Mouse (Mus musculus): ENCODE measurements at regions not wholly inside any gene's neighbourhood (a gene's known extent, or its start where the extent isn't known, plus 50 kb on each side); places are given as distances from the start of the nearest gene placed in this dataset.
"Not testable (repeated sequence)": the region's sequence is repeated elsewhere in the genome, so short reads cannot be mapped to it uniquely, and the experiment has no call there.

GRCm38 (mm10) chr16:50779030-50779784 lies 188.3 kb upstream of the Ccdc54 start:
- DNase-seq (ENCODE audit: low spot score in 2 of 2): no peak

DNA sequence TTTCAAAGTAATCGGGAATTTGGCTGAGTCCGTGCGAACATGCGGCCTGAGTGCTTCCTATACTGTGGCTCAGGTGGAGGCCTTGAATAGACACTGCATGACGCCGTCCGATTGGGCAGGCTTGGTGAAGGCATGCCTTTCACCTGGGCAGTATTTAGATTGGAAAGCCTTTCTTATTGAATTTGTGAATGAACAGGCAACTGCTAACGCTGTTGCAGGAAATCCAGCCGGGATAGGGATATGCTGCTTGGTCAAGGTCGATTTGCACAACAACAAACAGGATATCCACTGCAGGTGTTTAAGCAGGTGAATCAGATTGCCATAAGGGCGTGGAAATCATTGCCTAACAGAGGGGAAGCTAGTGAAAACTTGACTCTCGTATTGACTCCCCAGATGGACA lies 183.7 kb upstream of the Ccdc54 start:
- not testable (repeated sequence) for DNase-seq (ENCODE audit: low spot score in 2 of 2)

- no peak for DNase-seq (ENCODE audit: low spot score in 2 of 2)
Observed at GRCm38 (mm10) chr16:50766055-50766770, 175.3 kb upstream of the Ccdc54 start.

- DNase-seq (ENCODE audit: low spot score in 2 of 2): no peak
Observed at GRCm38 (mm10) chr16:50762096-50762495, 171.1 kb upstream of the Ccdc54 start.

DNA sequence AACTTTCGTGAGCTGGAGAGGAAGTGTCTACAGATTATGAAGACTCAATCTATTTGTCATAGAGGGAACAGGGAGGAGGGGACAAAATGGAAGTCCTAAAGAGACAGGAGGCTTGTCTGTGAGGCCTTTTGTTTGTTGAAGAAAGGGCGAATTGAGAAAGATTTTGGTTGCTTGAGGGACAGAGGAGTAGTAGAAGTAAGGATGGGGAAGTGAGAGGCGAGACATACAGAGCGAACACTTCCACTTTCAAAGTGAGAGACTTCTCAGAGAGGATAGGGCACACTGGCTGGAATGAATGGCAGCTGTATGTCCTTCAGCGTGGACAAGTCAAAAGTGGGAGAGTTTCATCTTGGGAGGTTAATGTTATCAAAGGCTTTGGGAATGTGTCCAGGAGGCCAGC lies 169.0 kb upstream of the Ccdc54 start:
- no peak for DNase-seq (ENCODE audit: low spot score in 2 of 2)

DNA sequence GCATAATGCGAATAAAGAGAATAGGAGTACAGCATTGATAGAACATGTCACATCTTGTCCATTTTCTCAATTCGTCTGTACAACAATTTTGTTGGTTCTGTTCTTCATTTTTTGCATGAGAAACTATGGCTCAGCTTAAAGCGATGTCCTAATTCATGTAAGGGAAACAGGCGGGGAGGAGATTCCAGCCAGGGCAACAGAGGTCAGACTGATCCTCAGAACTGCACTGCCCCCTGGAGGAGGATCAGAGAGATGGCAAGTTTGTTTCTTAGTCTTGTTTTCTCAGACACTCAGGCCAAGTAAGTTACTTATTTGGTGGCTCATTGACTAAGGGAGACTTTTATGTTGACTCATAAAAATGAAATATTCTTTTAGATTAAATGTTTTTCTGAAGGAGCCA lies 165.7 kb upstream of the Ccdc54 start:
- no peak for DNase-seq (ENCODE audit: low spot score in 2 of 2)

DNA sequence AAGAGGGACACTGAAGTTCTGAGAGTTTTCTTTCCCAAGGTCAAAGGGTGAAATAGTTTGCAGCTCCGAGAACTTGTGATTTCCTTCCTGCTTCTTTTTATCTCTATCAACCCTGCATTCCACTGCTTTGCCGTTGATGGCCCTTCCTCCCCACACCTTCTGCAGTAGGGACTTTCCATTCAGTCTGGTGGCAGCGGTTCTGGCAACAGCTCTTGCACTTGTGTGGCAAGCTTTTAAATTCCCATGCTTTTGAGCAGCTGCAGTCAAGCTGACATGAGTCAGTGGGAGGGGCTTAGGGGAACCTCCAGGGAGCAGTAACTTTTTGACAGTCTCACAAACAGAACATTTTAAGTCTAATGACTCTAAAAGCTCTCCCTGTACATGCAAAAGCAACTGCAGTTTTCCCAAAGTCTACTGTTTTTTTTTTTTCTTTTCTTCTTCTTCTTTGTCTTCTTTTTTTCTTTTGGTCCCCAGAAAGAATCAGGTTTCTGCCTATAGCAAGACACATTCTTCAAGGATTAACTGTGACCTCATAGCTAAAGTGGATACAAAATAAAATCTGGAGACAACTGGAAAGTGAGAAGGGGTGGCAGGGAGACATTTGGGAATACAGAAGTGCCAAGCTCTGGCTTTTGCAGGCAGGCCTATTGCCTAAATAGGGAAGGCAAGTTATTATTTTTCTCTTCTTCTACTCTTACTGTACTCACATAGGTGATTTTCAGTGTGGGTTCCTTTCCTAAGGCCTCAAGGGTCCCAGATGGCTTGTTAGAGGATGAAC lies 162.8 kb upstream of the Ccdc54 start:
- DNase-seq (ENCODE audit: low spot score in 2 of 2): no peak

GRCm38 (mm10) chr16:50753046-50753445 lies 162.1 kb upstream of the Ccdc54 start:
- DNase-seq (ENCODE audit: low spot score in 2 of 2): no peak

GRCm38 (mm10) chr16:50752277-50752600 lies 161.3 kb upstream of the Ccdc54 start:
- no peak for DNase-seq (ENCODE audit: low spot score in 2 of 2)

GRCm38 (mm10) chr16:50751495-50752276 lies 160.7 kb upstream of the Ccdc54 start:
- no peak for DNase-seq (ENCODE audit: low spot score in 2 of 2)

DNA sequence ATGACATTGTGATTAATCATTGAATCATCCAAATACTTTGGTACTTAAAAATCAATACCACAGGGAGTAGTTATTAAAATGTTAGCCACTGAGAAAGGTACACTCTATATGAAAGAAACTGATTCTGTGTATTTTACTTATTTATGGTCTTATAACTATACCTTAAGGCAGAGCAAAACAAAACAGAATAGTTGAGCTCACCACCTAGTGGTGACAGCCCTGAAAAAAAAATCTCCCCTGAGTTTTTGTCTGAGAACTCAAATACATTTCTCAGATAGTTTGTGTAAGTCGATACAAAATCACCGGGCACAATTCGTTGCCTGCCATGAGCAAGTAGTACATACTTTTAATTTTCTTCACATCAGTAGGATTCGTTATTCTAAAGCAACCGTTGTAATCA lies 156.7 kb upstream of the Ccdc54 start:
- no peak for DNase-seq (ENCODE audit: low spot score in 2 of 2)

- no peak for DNase-seq (ENCODE audit: low spot score in 2 of 2)
Observed at GRCm38 (mm10) chr16:50745723-50746122, 154.8 kb upstream of the Ccdc54 start.

DNA sequence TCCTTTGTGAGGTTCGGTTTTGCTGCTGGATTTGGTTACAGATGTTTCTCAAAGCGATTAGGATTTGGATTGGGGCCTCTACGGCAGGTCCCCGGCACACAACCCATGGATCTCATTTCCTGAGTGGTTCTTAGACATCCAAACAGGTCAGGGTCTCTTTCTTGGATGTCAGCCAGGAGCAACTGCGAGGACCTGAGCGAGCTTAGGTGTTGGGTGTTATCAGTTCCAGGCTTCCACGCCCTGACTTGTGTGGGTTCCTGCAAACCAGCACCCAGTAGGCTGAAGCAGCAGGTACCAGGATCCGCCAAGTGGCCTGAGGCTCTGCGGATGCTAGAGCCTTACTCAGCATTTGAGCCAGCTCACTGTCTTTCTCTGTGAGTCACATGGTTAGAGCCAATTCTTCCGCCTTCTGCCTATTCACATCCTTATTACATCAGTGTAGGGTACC lies 146.5 kb upstream of the Ccdc54 start:
- peak in 1 of 2 experiments; percentile 37 for DNase-seq (ENCODE audit: low spot score in 2 of 2)

- peak; percentile 72 to 86 for DNase-seq (ENCODE audit: low spot score in 2 of 2)
Observed at GRCm38 (mm10) chr16:50736151-50737047, 145.4 kb upstream of the Ccdc54 start.

DNA sequence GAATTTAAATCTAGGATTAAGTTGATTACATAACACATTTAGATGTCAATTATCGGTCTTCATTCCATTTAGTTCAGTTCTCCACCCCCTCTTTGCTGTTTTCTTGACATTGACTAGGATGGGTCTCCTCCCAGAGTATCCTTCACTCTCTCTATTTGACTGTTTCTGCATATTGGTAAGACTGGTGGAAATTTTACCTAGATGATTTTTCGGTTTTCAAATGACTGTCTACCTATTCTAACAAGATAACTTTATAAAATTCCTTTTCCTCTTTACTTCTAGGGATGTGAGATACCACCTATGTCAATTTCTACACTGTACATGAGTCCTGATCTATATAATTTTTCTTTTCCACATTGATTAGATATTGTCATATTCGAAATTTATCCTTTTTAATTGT lies 142.4 kb upstream of the Ccdc54 start:
- DNase-seq (ENCODE audit: low spot score in 2 of 2): no peak

DNA sequence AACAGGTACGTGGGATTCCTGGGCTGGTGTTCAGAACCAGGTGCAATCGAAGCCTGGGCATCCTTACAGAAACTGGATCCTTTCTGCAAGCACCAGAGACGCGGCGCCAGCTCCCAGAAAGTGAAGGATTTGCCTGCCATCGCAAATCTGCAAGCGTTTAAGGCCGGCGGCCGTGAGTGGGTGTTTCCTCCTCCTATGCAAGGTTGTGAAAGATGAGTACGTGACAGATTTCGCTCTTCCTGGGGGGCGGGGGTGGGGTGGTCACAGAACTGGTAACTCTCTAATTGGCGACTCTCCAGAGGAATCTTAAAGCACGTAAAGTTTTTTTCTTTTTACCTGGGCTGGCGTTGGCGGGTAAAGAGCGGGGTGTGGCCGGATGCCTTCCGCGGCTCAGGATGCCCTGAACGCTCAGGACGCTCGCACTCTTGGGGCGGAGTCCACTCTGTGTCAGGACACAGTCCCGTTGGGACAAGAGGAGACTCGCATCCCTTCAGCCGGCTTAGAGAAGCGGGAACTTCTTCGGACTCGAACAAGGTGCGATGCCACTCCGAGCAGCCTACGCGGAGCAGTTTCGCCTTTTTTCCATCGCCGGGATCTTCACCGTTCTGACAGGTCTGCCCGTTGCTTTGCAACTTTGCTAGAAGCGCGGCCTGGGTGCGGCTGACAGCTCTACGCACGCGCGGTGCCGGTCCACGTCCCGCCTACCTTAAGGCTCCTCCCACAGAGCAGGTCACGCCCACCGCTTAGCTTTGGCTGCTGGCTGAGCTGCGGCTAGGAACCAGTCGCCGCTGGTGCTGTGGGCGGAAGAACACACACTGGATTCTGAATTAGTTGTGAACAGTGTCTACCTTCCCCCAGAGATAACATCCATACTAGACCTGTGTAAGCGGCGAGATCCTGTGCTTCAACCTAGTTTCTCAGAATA lies 141.4 kb upstream of the Ccdc54 start:
- DNase-seq (ENCODE audit: low spot score in 2 of 2): peak; percentile 85 to 86

- DNase-seq (ENCODE audit: low spot score in 2 of 2): no peak
Observed at GRCm38 (mm10) chr16:50729341-50729740, 138.4 kb upstream of the Ccdc54 start.

DNA sequence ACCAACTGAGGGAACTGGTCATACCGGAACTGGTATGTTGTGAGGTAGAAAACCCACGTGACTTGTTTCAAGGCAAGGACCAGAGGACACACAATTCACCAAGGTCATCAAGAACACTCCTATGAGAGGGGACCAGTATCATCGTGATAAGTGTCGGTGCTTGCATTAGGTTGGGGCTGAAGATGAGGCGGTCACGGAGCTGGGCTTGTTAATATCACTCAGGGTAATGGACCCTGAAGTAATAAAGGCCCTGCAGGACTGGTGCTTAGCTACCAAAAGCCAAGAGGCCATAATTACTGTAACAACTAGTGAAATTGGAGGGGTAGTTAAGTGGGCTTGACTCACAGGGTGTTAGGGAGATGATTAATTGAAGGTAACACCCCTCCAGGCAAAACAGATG lies 132.2 kb upstream of the Ccdc54 start:
- DNase-seq (ENCODE audit: low spot score in 2 of 2): no peak

DNA sequence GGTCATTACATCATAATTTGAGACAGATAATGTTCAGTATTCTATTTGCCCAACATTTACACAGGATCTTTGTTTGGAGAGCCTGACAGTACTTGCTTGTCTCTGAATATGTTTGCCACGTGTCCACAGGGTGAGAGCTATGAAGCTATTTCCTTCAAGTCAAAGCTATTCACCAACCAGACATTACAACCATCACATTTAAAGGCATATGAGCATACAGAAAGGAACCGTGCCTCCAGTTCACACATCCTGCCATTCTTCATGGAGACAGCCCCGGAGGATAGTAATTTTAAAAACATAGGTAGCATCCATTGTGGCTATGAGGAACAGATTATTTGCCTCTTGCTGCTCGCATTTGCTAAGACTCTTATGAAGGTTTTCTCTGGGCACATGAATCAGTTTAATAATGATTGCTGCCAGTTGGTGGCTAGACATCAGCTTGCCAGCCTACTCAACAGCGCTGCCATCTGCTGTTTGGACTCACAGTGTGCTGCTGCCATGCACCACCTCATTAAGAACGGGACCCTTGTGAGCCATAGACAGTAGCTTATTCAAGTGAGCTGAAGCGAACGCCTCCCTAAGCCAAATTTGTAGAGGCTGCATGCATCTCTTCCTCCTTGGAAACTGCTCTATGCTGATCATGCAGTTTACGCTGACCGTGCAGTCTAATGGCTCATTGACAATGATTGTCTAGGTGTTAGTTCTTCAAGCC lies 126.5 kb upstream of the Ccdc54 start:
- DNase-seq (ENCODE audit: low spot score in 2 of 2): no peak
